Mouse (Mus musculus): ENCODE measurements around the gene Abcc3. TPM values are rescaled to one million over a fixed set of nuclear protein-coding genes. Genes with fewer than 3 reads are reported as not detected.

Gene Abcc3
- polyA plus RNA-seq, 1 experiment from 2014 or later = 3.2 TPM

DNA sequence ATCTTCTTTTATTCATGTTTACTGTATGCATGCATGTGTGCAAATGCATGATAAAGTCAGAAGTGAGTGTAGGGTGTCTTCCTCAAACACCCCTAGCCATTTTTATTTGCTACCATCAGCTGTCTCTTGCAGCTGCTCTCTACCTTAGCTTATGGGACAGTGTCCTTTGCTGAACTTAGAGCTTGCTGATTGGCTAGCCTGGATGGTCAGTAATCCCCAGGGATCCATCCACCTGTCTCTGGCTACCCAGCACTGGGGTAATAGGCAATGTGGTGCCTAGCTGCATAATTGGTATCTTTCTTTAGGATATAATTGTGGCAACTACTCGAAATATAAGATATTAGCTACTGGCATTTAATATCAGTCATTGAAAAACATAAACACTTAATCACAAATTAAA is 80.1 kb downstream of the Abcc3 start:
- no peak for ATAC-seq (replicated peaks; ENCODE audit: low FRiP score)
- 76% methylated on average over 1 of the region's 1 CpGs for WGBS

DNA sequence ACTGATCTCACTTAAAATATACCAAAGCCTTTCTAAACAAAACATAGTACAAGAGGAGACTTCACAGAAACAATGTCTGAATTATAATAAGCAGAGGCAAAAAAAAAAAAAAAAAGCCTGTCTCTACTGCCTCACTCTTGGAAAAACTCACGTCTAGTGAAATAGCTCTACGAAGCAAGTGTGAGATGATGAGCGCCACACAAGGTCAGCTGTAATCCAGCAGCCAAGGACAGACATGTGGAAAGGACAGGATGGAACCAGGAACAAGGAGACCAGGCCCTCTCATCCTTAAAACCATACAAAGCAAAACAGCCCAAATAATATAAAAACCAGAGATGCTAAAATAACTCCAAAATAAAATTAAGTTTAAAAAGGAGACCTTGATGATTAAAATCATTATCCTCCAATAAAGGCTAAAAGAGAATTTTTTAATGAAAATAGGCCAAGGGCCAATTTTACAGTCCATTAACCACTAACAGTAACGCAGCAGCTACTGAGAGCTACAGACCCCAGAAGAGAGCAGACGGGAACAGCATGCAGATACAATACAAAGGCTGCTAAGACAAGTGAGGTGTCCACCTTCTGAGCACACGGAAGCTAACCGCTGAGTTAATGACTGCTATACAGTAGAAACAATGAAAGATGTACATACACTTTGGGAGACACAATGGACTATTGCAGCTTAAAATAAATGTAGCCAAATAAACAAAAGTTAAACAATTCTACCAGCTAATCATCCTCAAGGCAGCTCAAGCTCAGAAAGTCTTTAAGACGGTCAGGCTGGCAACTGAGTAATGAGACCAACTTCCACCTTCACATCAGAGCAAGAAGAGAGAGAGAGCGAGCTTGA is 97.6 kb downstream of the Abcc3 start:
- H3K27me3 ChIP-seq (replicated peaks; ENCODE audit: control insufficient read depth, insufficient read depth, low read length) = no peaks in the 10 kb centered on the region
- no peak overlapping the region for H3K9ac ChIP-seq (ENCODE audit: low read depth, low read length)
- WGBS = 92% methylated on average over 9 of the region's 9 CpGs
- no peak overlapping the region for H3K4me2 ChIP-seq
- H3K4me3 ChIP-seq (ENCODE audit: low read depth, low read length) = no peak overlapping the region
- ATAC-seq (replicated peaks; ENCODE audit: low FRiP score) = no peak
- no peak overlapping the region for H3K27ac ChIP-seq (ENCODE audit: low read depth, low read length)
- H3K4me1 ChIP-seq (replicated peaks; ENCODE audit: control insufficient read depth, insufficient read depth, low read length) = peaks cover 3% of the 10 kb centered on the region; the same call in 1 of the 2 replicates
- H3K36me3 ChIP-seq (ENCODE audit: control insufficient read depth, insufficient read depth, low read length) = peaks cover 49% of the 10 kb centered on the region
- no peak for DNase-seq (ENCODE audit: low spot score)
- no peaks in the 10 kb centered on the region for H3K9me3 ChIP-seq (ENCODE audit: control insufficient read depth, low read length)

More for the DNA sequence above, 80.1 kb downstream of the Abcc3 start:
- Histone ChIP-seq H3K4me3 (ENCODE audit: low read depth, low read length) (no peak overlapping the region), H3K27ac (ENCODE audit: low read depth, low read length) (no peak overlapping the region), H3K9ac (ENCODE audit: low read depth, low read length) (no peak overlapping the region), H3K36me3 (ENCODE audit: control insufficient read depth, insufficient read depth, low read length) (peaks cover 3% of the 10 kb centered on the region), H3K27me3 (replicated peaks; ENCODE audit: control insufficient read depth, insufficient read depth, low read length) (no peaks in the 10 kb centered on the region), H3K9me3 (ENCODE audit: control insufficient read depth, low read length) (no peaks in the 10 kb centered on the region), H3K4me2 (no peak overlapping the region), H3K4me1 (replicated peaks; ENCODE audit: control insufficient read depth, insufficient read depth, low read length) (peaks cover 49% of the 10 kb centered on the region)
- DNase-seq (ENCODE audit: low spot score) = no peak

Other genes with a start within 250 kb of the Abcc3 start
- gene Tob1, start 181.5 kb downstream of the Abcc3 start, polyA plus RNA-seq (2014; fragmentation: Nextera tagmentation; extraction: Ambion mirVana) = 18.4 and 18.6 TPM in 2 replicates
- 0.36 and 0.38 TPM in 2 replicates for gene Wfikkn2, start 147.0 kb downstream of the Abcc3 start, polyA plus RNA-seq (2014; fragmentation: Nextera tagmentation; extraction: Ambion mirVana)
- gene Gm21885, start 111.1 kb downstream of the Abcc3 start, polyA plus RNA-seq (2014; fragmentation: Nextera tagmentation; extraction: Ambion mirVana) = 0.40 TPM in 1 of 2 replicates, not detected in the other
- 90.6 and 97.6 TPM in 2 replicates for gene Luc7l3, start 71.0 kb downstream of the Abcc3 start, polyA plus RNA-seq (2014; fragmentation: Nextera tagmentation; extraction: Ambion mirVana)
- gene Ankrd40, start 65.0 kb downstream of the Abcc3 start, polyA plus RNA-seq (2014; fragmentation: Nextera tagmentation; extraction: Ambion mirVana) = 12.7 and 13.2 TPM in 2 replicates
- 2.7 and 4.7 TPM in 2 replicates for gene Cacna1g, start 81.2 kb upstream of the Abcc3 start, polyA plus RNA-seq (2014; fragmentation: Nextera tagmentation; extraction: Ambion mirVana)
- gene Spata20, start 93.2 kb upstream of the Abcc3 start, polyA plus RNA-seq (2014; fragmentation: Nextera tagmentation; extraction: Ambion mirVana) = not detected in 2 replicates
- 0.84 and 0.91 TPM in 2 replicates for gene Epn3, start 107.0 kb upstream of the Abcc3 start, polyA plus RNA-seq (2014; fragmentation: Nextera tagmentation; extraction: Ambion mirVana)
- gene Mycbpap, start 128.7 kb upstream of the Abcc3 start, polyA plus RNA-seq (2014; fragmentation: Nextera tagmentation; extraction: Ambion mirVana) = 0.84 and 1.1 TPM in 2 replicates
- gene Rsad1, start 156.3 kb upstream of the Abcc3 start, polyA plus RNA-seq (2014; fragmentation: Nextera tagmentation; extraction: Ambion mirVana) = 3.9 and 4.1 TPM in 2 replicates
- gene Chad, start 172.1 kb upstream of the Abcc3 start, polyA plus RNA-seq (2014; fragmentation: Nextera tagmentation; extraction: Ambion mirVana) = 0.16 and 0.25 TPM in 2 replicates
- gene Acsf2, start 208.9 kb upstream of the Abcc3 start, polyA plus RNA-seq (2014; fragmentation: Nextera tagmentation; extraction: Ambion mirVana) = 2.6 and 3.1 TPM in 2 replicates
- gene Lrrc59, start 236.8 kb upstream of the Abcc3 start, polyA plus RNA-seq (2014; fragmentation: Nextera tagmentation; extraction: Ambion mirVana) = 224 and 246 TPM in 2 replicates

Data from liver, embryonic 11.5 days (tissue).